Mouse (Mus musculus) telencephalon, adult 2 months (tissue): Measurements from ENCODE around the gene Mad2l1bp.

Experiments
- DNase-seq: peaks from one replicate; pipeline ENCODE4 v3.0.0-alpha.2; 2011; ENCODE audit warnings: low read depth, low spot score

Mad2l1bp gene

DNA sequence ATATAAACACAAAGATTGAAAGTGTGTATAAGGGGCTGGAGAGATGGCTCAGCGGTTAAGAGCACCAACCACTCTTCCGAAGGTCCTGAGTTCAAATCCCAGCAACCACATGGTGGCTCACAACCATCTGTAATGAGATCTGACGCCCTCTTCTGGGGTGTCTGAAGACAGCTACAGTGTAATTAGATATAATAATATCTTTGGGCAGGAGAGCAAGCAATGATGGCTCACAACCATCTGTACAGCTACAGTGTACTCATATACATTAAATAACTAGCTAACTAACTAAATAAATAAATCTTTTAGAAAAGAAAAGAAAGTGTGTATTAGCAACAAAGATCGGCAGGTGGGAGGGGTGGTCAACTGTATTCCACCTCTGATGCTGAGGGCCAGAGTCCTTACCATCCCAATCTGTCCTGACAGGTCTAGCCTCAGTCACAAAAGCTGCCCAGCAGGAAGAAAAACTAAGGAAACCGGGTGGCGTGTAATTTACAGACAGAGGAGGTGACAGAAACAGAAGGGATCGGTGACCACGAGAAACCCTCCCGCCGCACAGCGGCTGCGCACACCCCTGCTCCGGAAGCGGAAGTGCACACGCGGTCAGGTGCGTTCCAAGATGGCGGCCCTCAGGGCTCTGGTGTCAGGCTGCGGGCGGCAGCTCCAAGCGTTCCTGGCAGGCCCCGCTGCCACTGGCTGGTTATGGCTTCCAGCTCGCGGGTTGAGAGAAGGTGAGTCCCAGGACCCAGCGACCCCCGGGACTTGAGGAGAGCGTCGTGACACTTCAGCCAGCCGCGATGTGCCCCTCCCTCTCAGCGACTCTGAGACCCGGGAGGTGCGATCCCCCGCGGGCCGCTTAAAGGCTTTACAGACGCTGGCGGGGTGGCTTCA lies 42.7 kb downstream of the Mad2l1bp start, which contains the start of gene Mrps18a:
Gene Mrps18a, plus strand, starts transcription at position 585 of the 888 bp plus-strand sequence.
- DNase-seq = peak; percentile 78

- no peak for DNase-seq
Measured at GRCm38 (mm10) chr17:46108286-46108685, 45.1 kb downstream of the Mad2l1bp start.

- DNase-seq = no peak
Measured at GRCm38 (mm10) chr17:46104487-46104886, 48.9 kb downstream of the Mad2l1bp start.

- no peak for DNase-seq
Measured at GRCm38 (mm10) chr17:46102608-46103159, 50.7 kb downstream of the Mad2l1bp start.

- no peak for DNase-seq
Measured at GRCm38 (mm10) chr17:46101906-46102305, 51.4 kb downstream of the Mad2l1bp start.

DNA sequence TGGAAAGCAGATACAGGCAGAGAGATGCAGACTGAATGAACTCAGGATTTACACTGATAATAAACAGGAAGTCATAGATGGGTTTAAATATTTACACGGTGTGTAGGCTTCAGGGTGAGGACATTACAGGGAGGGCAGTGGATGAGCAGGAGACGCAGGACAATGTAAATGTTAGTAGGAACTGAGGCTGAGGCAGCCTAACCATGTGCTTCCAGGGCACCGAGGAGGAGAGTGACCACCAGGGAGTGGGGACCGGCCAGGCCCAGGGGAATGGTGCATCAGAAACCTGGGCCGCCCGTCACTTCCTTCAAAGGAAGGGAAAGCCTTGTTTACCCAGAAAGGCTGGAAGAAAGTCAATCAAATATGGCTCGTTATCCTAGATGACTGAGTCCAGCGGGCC lies 54.8 kb downstream of the Mad2l1bp start:
- DNase-seq = no peak
